Mouse (Mus musculus) G1E (cell line): ENCODE data around the gene Triobp.

Experiments
- CTCF ChIP-seq: IDR thresholded peaks from 2 replicates; pipeline ENCODE4 v1.5.1; 2012; ENCODE audit warnings: low read depth, low read length, inconsistent platforms, mixed read lengths
- GATA1 ChIP-seq: IDR thresholded peaks from 2 replicates; pipeline ENCODE4 v1.6.1; 2012; ENCODE audit warnings: borderline replicate concordance, low read length, inconsistent platforms, mixed read lengths
- GATA2 ChIP-seq: IDR thresholded peaks from 2 replicates; pipeline ENCODE4 v1.6.1; 2012; ENCODE audit warnings: low read depth, low read length, inconsistent platforms, borderline replicate concordance
- POLR2AphosphoS5 ChIP-seq: IDR thresholded peaks from 2 replicates; pipeline ENCODE4 v1.6.1; 2012; ENCODE audit warnings: low read depth, low read length, inconsistent platforms; ENCODE audit not compliant: insufficient replicate concordance
- TAL1 ChIP-seq: conservative IDR thresholded peaks from 2 replicates; pipeline ENCODE4 v1.6.1; 2012; ENCODE audit warnings: low read depth, low read length, inconsistent platforms, mixed read lengths

- TF ChIP-seq CTCF (no peak), TAL1 (no peak), GATA1 (no peak), POLR2AphosphoS5 (no peak), GATA2 (no peak)
Observed at GRCm38 (mm10) chr15:78908982-78909381, 38.5 kb upstream of the Triobp start.
